Mouse (Mus musculus) CH12.LX (cell line): ENCODE data around the gene Ikzf3. TPM values are rescaled to one million over a fixed set of nuclear protein-coding genes. Genes with fewer than 3 reads are reported as not detected.

Experiments
- DNase-seq: peaks from one replicate; pipeline ENCODE4 v3.0.0-alpha.2; 2013; ENCODE audit errors: extremely low read depth
- H3K27ac ChIP-seq: 2 replicates; pipeline ENCODE4 v1.5.1; 2012; ENCODE audit warnings: low read depth, mild to moderate bottlenecking, control low read depth, moderate library complexity; ENCODE audit not compliant: insufficient read depth
- H3K27me3 ChIP-seq: replicated peaks from 2 replicates; pipeline ENCODE3; 2012; ENCODE audit warnings: inconsistent platforms
- H3K36me3 ChIP-seq, 2 experiments: replicated peaks in 1 of 2; 2 replicates each; pipeline versions ENCODE3 to v1.6.1; 2012; ENCODE audit warnings: inconsistent platforms in 1 of 2, low read length in 1 of 2, mild to moderate bottlenecking in 1 of 2, mixed read lengths in 1 of 2, moderate library complexity in 1 of 2; ENCODE audit not compliant: control insufficient read depth in 1 of 2, insufficient read depth in 1 of 2
- H3K4me1 ChIP-seq, 2 experiments: 2 replicates each; pipeline ENCODE4 v1.6.1; 2012; ENCODE audit warnings: inconsistent platforms in 1 of 2, moderate library complexity in 1 of 2; ENCODE audit not compliant: insufficient read depth in 2 of 2, control insufficient read depth in 1 of 2
- H3K4me2 ChIP-seq: 2 replicates; pipeline ENCODE4 v1.6.1; 2012; ENCODE audit warnings: low read depth, mild to moderate bottlenecking, control low read depth; ENCODE audit not compliant: poor library complexity, insufficient read depth, severe bottlenecking
- H3K4me3 ChIP-seq, 3 experiments: fragments of 150-350 bp in 1 of 3; sonication (generic) in 1 of 3; replicated peaks in 1 of 3; 2 replicates each; pipeline versions ENCODE3 to v1.5.1; 2011 to 2012; ENCODE audit warnings: low read depth in 2 of 3, low read length in 2 of 3, mild to moderate bottlenecking in 2 of 3, moderate library complexity in 2 of 3, control low read depth in 1 of 3, improper control_type of control experiment in 1 of 3, inconsistent platforms in 1 of 3, mixed read lengths in 1 of 3; ENCODE audit not compliant: poor library complexity in 1 of 3
- H3K79me2 ChIP-seq: replicated peaks from 2 replicates; pipeline ENCODE4 v1.6.1; 2012; ENCODE audit warnings: mild to moderate bottlenecking, moderate library complexity; ENCODE audit not compliant: control insufficient read depth, poor library complexity, insufficient read depth, severe bottlenecking; ENCODE audit errors: extremely low read depth
- H3K9ac ChIP-seq: 2 replicates; pipeline ENCODE4 v1.6.1; 2012; ENCODE audit warnings: low read depth, mild to moderate bottlenecking, control low read depth, moderate library complexity; ENCODE audit not compliant: insufficient read depth
- H3K9me3 ChIP-seq: replicated peaks from 2 replicates; pipeline ENCODE3; 2012; ENCODE audit warnings: low read length, inconsistent platforms, mixed read lengths
- BHLHE40 ChIP-seq: IDR thresholded peaks from 2 replicates; pipeline ENCODE4 v1.6.1; 2011; ENCODE audit warnings: mild to moderate bottlenecking, low read depth, low read length, improper control_type of control experiment
- CHD1 ChIP-seq: IDR thresholded peaks from 2 replicates; pipeline ENCODE4 v1.6.1; 2012; ENCODE audit warnings: low read depth, low read length, improper control_type of control experiment, inconsistent platforms
- ELF1 ChIP-seq: IDR thresholded peaks from 2 replicates; pipeline ENCODE4 v1.6.1; 2014; ENCODE audit warnings: low read depth, mild to moderate bottlenecking, inconsistent platforms, low read length, improper control_type of control experiment
- EP300 ChIP-seq: IDR thresholded peaks from 2 replicates; pipeline ENCODE4 v1.6.1; 2011; ENCODE audit warnings: low read length, improper control_type of control experiment
- GABPA ChIP-seq: IDR thresholded peaks from 2 replicates; pipeline ENCODE4 v1.6.1; 2012; ENCODE audit warnings: low read depth, low read length, improper control_type of control experiment, inconsistent platforms; ENCODE audit not compliant: insufficient replicate concordance
- HCFC1 ChIP-seq: IDR thresholded peaks from 2 replicates; pipeline ENCODE4 v1.6.1; 2012; ENCODE audit warnings: low read depth, mild to moderate bottlenecking, inconsistent platforms, low read length, improper control_type of control experiment
- IRF4 ChIP-seq: IDR thresholded peaks from 2 replicates; pipeline ENCODE4 v1.6.1; 2014; ENCODE audit warnings: low read depth, mild to moderate bottlenecking, inconsistent platforms, low read length, improper control_type of control experiment
- JUN ChIP-seq: IDR thresholded peaks from 2 replicates; pipeline ENCODE4 v1.6.1; 2011; ENCODE audit warnings: low read depth, mild to moderate bottlenecking, low read length, improper control_type of control experiment, moderate library complexity; ENCODE audit not compliant: insufficient read depth
- JUND ChIP-seq: conservative IDR thresholded peaks from 2 replicates; pipeline ENCODE4 v1.6.1; 2011; ENCODE audit warnings: low read depth, low read length, improper control_type of control experiment
- MAFK ChIP-seq: IDR thresholded peaks from 2 replicates; pipeline ENCODE4 v1.6.1; 2011; ENCODE audit warnings: low read length, improper control_type of control experiment; ENCODE audit not compliant: insufficient replicate concordance
- MAZ ChIP-seq: IDR thresholded peaks from 2 replicates; pipeline ENCODE4 v1.6.1; 2012; ENCODE audit warnings: low read depth, mild to moderate bottlenecking, inconsistent platforms, low read length, improper control_type of control experiment, moderate library complexity
- MEF2A ChIP-seq: IDR thresholded peaks from 2 replicates; pipeline ENCODE4 v1.6.1; 2014; ENCODE audit warnings: low read depth, mild to moderate bottlenecking, inconsistent platforms, low read length, improper control_type of control experiment, borderline replicate concordance
- MYC ChIP-seq: IDR thresholded peaks from 2 replicates; pipeline ENCODE4 v1.6.1; 2011; ENCODE audit warnings: low read depth, mild to moderate bottlenecking, improper control_type of control experiment, low read length
- NELFE ChIP-seq: IDR thresholded peaks from 2 replicates; pipeline ENCODE4 v1.6.1; 2011; ENCODE audit warnings: low read depth, low read length, improper control_type of control experiment
- NRF1 ChIP-seq: IDR thresholded peaks from 2 replicates; pipeline ENCODE4 v1.6.1; 2014; ENCODE audit warnings: low read depth, mild to moderate bottlenecking, inconsistent platforms, low read length, improper control_type of control experiment, moderate library complexity
- PAX5 ChIP-seq: IDR thresholded peaks from 2 replicates; pipeline ENCODE4 v1.6.1; 2012; ENCODE audit warnings: low read length, inconsistent platforms, mixed read lengths
- POLR2A ChIP-seq: IDR thresholded peaks from 2 replicates; pipeline ENCODE4 v1.6.1; 2011; ENCODE audit warnings: low read depth, mild to moderate bottlenecking, improper control_type of control experiment, low read length
- POLR2AphosphoS2 ChIP-seq: IDR thresholded peaks from 2 replicates; pipeline ENCODE4 v1.6.1; 2011; ENCODE audit warnings: low read depth, low read length, improper control_type of control experiment
- RAD21 ChIP-seq: IDR thresholded peaks from 2 replicates; pipeline ENCODE4 v1.6.1; 2011; ENCODE audit warnings: low read depth, mild to moderate bottlenecking, low read length, improper control_type of control experiment, moderate library complexity
- RCOR1 ChIP-seq: conservative IDR thresholded peaks from 2 replicates; pipeline ENCODE4 v1.6.1; 2012; ENCODE audit warnings: low read depth, mild to moderate bottlenecking, inconsistent platforms, low read length, improper control_type of control experiment
- SIN3A ChIP-seq: IDR thresholded peaks from 2 replicates; pipeline ENCODE4 v1.6.1; 2012; ENCODE audit warnings: low read length, improper control_type of control experiment, inconsistent platforms
- SMC3 ChIP-seq: IDR thresholded peaks from 2 replicates; pipeline ENCODE4 v1.6.1; 2011; ENCODE audit warnings: low read depth, low read length, improper control_type of control experiment
- USF1 ChIP-seq: IDR thresholded peaks from 2 replicates; pipeline ENCODE4 v1.6.1; 2014; ENCODE audit warnings: low read depth, mild to moderate bottlenecking, inconsistent platforms, low read length, improper control_type of control experiment
- USF2 ChIP-seq: conservative IDR thresholded peaks from 2 replicates; pipeline ENCODE4 v1.6.1; 2011; ENCODE audit warnings: low read depth, low read length, improper control_type of control experiment
- ZC3H11A ChIP-seq: IDR thresholded peaks from 2 replicates; pipeline ENCODE4 v1.6.1; 2012; ENCODE audit warnings: low read depth, mild to moderate bottlenecking, inconsistent platforms, low read length, improper control_type of control experiment
- ZMIZ1 ChIP-seq: IDR thresholded peaks from 2 replicates; pipeline ENCODE4 v1.6.1; 2012; ENCODE audit warnings: low read depth, mild to moderate bottlenecking, inconsistent platforms, low read length, improper control_type of control experiment
- ZNF384 ChIP-seq: IDR thresholded peaks from 2 replicates; pipeline ENCODE4 v1.6.1; 2012; ENCODE audit warnings: low read depth, low read length, improper control_type of control experiment, inconsistent platforms
- dilution Hi-C: fragments of 300-500 bp; cut with MboI; formaldehyde crosslinking; loops from 2 replicates; pipeline ENCODE4 v1.14.3; 2020; ENCODE audit warnings: low sequenced_read_pairs; ENCODE audit not compliant: extremely low pct_unique_long_range_greater_than_20kb, extremely low pct_ligation_motif_present
- in situ Hi-C: fragments of 300-500 bp; cut with MboI; formaldehyde crosslinking; loops from 3 replicates; pipeline ENCODE4 v1.14.3; 2019; ENCODE audit warnings: low sequenced_read_pairs, low pct_ligation_motif_present, low pct_unique_long_range_greater_than_20kb, mixed read lengths
- polyA plus RNA-seq: library from polyadenylated mRNA; unstranded; fragments of >175 nt; gene quantifications from 2 replicates; pipeline ENCODE4 v1.2.1, GENCODE M21; 2012; ENCODE audit warnings: low read depth; ENCODE audit not compliant: insufficient read length
- total RNA-seq, 2 experiments: library from RNA; depleted of rRNA; stranded (reverse); fragments of 300-350 nt in 1 of 2; fragments of >200 nt in 1 of 2; gene quantifications; 2 replicates each; pipeline ENCODE4 v1.2.3; 2012 to 2014

Ikzf3 gene
- total and polyA plus RNA-seq, 3 experiments = 110 to 238 (median 130) TPM

GRCm38 (mm10) chr11:98447475-98447834 is 98.4 kb downstream of the Ikzf3 start:
- Histone ChIP-seq H3K79me2 (no peaks in the 10 kb centered on the region), H3K4me1 (peaks cover 31 to 50% of the 10 kb centered on the region in 2 experiments), H3K4me3 (no peak overlapping the region), H3K9me3 (peaks cover 4% of the 10 kb centered on the region), H3K9ac (no peak overlapping the region), H3K4me2 (no peak overlapping the region), H3K27me3 (no peaks in the 10 kb centered on the region), H3K27ac (no peak overlapping the region), H3K36me3 (peaks cover 0 to 10% of the 10 kb centered on the region in 2 experiments)
- TF ChIP-seq JUN (no peak), USF1 (no peak), POLR2A (no peak), ZNF384 (no peak), SMC3 (no peak), MEF2A (no peak), NRF1 (no peak), POLR2AphosphoS2 (no peak), RCOR1 (no peak), RAD21 (no peak), ELF1 (no peak), PAX5 (no peak), MYC (no peak), HCFC1 (no peak), SIN3A (no peak), USF2 (no peak), IRF4 (no peak), JUND (no peak), EP300 (no peak), ZMIZ1 (no peak)
- no peak for DNase-seq
- dilution Hi-C loops = no loop called here
- in situ Hi-C loops = loop anchor here (5.0 kb wide), 1 partner anchor 90 kb away; the partner anchor contains the start of gene Stard3

GRCm38 (mm10) chr11:98446562-98447474 is 99.0 kb downstream of the Ikzf3 start:
- Histone ChIP-seq H3K79me2 (no peaks in the 10 kb centered on the region), H3K9ac (no peak overlapping the region), H3K27ac (no peak overlapping the region), H3K4me2 (no peak overlapping the region), H3K9me3 (peaks cover 5% of the 10 kb centered on the region), H3K36me3 (peaks cover 0 to 3% of the 10 kb centered on the region in 2 experiments), H3K4me1 (peaks cover 25 to 46% of the 10 kb centered on the region in 2 experiments), H3K4me3 (no peak overlapping the region), H3K27me3 (no peaks in the 10 kb centered on the region)
- in situ Hi-C loops = loop anchor here (5.0 kb wide), 1 partner anchor 90 kb away; the partner anchor contains the start of gene Stard3
- DNase-seq = no peak
- dilution Hi-C loops = no loop called here
- TF ChIP-seq SIN3A = no peak
- no peak for TF ChIP-seq POLR2AphosphoS2
- TF ChIP-seq MAZ = no peak
- TF ChIP-seq USF2 = no peak
- TF ChIP-seq ZMIZ1 = no peak
- no peak for TF ChIP-seq NRF1
- TF ChIP-seq MAFK = no peak
- TF ChIP-seq GABPA = no peak
- TF ChIP-seq RAD21 = no peak
- TF ChIP-seq MEF2A = no peak
- no peak for TF ChIP-seq IRF4
- no peak for TF ChIP-seq ZC3H11A
- no peak for TF ChIP-seq BHLHE40
- no peak for TF ChIP-seq NELFE
- no peak for TF ChIP-seq CHD1
- TF ChIP-seq MYC = no peak
- TF ChIP-seq JUN = no peak
